Mouse (Mus musculus): Measurements from ENCODE around the gene Slc37a1. TPM values are rescaled to one million over a fixed set of nuclear protein-coding genes. Genes with fewer than 3 reads are reported as not detected.

The Slc37a1 gene
- polyA plus RNA-seq, 1 experiment, result 21.9 TPM

DNA sequence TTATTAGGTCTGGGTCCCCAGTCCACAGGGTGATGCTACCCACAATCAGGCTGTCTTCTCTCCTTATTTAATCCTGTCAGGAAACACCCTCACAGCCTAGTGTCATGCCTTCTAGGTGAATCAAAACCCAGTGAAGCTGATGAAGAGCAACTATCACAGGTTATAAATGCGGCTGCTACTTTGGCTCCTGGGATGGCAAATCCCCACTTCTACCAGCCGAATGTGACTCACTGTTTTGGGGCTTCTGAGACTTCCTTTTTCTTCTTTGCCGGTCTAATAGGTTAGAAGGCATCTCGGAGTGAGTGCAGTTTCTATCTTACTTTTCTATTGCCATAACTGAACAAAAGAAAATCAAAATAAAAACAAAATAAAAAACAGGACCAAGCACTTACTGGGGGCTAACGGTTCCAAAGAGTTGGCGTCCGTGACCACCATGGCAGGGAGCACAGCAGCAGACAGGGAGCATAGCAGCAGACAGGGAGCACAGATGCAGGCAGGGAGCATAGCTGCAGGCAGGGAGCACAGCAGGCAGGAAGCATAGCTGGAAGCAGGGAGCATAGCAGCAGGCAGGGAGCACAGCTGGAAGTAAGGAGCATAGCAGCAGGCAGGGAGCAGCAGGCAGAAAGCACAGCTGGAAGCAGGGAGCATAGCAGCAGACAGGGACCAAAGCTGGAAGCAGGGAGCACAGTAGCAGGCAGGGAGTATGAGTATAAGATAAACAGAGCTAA lies 2.6 kb downstream of the Slc37a1 start:
- H3K4me1 ChIP-seq (ENCODE audit: control insufficient read depth, insufficient read depth, low read length), result peaks cover 6% of the 10 kb centered on the region
- 7% methylated on average over 7 of the region's 7 CpGs for WGBS
- H3K27ac ChIP-seq (ENCODE audit: control insufficient read depth, insufficient read depth, low read depth, low read length, poor library complexity), result peak overlapping the region; percentile 40
- H3K4me3 ChIP-seq (replicated peaks; ENCODE audit: control insufficient read depth, low read depth, low read length), result peak overlapping the region; percentile 27
- no peak for TF ChIP-seq POLR2A (IDR thresholded peaks at IDR 0.05; ENCODE audit: borderline replicate concordance, control insufficient read depth, low read depth, low read length)
- no peak for TF ChIP-seq CTCF (IDR thresholded peaks at IDR 0.05; ENCODE audit: control insufficient read depth, insufficient read depth, low read length)

DNA sequence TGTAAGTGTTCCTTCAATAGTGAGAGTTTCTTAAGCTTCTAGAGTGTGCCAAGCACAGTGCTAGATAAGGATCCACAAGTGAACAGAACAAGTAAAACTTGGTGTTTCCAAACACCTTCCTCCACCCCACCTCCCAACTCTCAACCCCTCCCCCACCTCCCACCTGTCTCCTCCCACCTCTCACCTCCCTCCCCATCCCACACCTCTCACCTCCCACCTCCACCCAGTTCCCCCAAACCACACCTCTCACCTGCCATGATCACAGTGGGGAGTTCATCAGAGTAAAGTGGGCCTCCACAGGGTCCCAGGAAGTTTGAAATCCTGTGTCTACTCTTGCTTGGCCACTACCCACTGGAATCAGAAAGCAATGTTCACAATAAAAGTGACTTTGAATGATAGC lies 3.7 kb downstream of the Slc37a1 start:
- Histone ChIP-seq H3K27ac (ENCODE audit: control insufficient read depth, insufficient read depth, low read depth, low read length, poor library complexity) (peak overlapping the region; percentile 41), H3K4me3 (replicated peaks; ENCODE audit: control insufficient read depth, low read depth, low read length) (no peak overlapping the region), H3K4me1 (ENCODE audit: control insufficient read depth, insufficient read depth, low read length) (peaks cover 6% of the 10 kb centered on the region)
- TF ChIP-seq POLR2A (IDR thresholded peaks at IDR 0.05; ENCODE audit: borderline replicate concordance, control insufficient read depth, low read depth, low read length) (no peak), CTCF (IDR thresholded peaks at IDR 0.05; ENCODE audit: control insufficient read depth, insufficient read depth, low read length) (no peak)

- Histone ChIP-seq H3K4me3 (replicated peaks; ENCODE audit: control insufficient read depth, low read depth, low read length) (no peak overlapping the region), H3K27ac (ENCODE audit: control insufficient read depth, insufficient read depth, low read depth, low read length, poor library complexity) (peak overlapping the region; percentile 63), H3K4me1 (ENCODE audit: control insufficient read depth, insufficient read depth, low read length) (peaks cover 5% of the 10 kb centered on the region)
- no peak for TF ChIP-seq POLR2A (IDR thresholded peaks at IDR 0.05; ENCODE audit: borderline replicate concordance, control insufficient read depth, low read depth, low read length)
- TF ChIP-seq CTCF (IDR thresholded peaks at IDR 0.05; ENCODE audit: control insufficient read depth, insufficient read depth, low read length), result no peak
- WGBS, result 6% methylated on average over 6 of the region's 6 CpGs
Observed at GRCm38 (mm10) chr17:31290859-31291258, 4.3 kb downstream of the Slc37a1 start.

- Histone ChIP-seq H3K4me1 (ENCODE audit: control insufficient read depth, insufficient read depth, low read length) (peaks cover 4% of the 10 kb centered on the region), H3K27ac (ENCODE audit: control insufficient read depth, insufficient read depth, low read depth, low read length, poor library complexity) (peak overlapping the region; percentile 90)
- 39% methylated on average over 15 of the region's 15 CpGs for WGBS
Observed at GRCm38 (mm10) chr17:31294363-31295214, 8.0 kb downstream of the Slc37a1 start.

DNA sequence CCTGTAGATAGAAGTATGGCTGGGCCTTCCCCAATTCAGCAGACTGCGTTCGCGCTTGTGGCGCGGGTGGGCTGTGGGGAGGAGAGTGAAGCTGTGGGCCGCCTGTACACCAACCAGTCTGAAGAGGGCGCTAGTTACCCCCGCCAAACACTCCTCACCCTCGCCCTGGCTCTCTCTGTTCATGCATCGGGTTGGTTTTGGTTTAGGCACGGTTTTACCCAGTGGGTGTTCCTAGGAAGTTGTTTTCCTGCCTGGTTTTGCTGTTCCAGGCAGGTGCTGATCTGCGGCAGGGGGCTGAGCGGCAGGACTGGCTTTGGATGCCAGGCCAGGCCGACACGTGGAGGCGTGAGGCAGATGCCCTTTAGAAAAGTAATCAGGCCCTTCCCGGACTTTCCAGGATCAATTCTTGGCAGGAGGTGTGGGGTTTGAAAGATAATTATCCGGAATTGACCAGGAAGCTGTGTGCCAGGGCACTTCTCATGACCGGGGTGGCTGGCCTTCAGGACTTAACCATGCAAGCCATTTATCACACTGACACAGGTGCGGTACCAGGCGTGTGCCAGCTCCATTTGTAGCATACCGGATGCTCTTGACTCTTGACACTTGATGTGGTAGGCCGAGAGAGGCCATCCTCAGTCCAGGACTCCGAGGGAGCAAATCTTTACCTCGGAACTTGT lies 8.8 kb downstream of the Slc37a1 start:
- Histone ChIP-seq H3K27ac (ENCODE audit: control insufficient read depth, insufficient read depth, low read depth, low read length, poor library complexity) (peak overlapping the region; percentile 90), H3K4me1 (ENCODE audit: control insufficient read depth, insufficient read depth, low read length) (peaks cover 3% of the 10 kb centered on the region), H3K4me3 (replicated peaks; ENCODE audit: control insufficient read depth, low read depth, low read length) (peak overlapping the region; percentile 68)
- 2% methylated on average over 25 of the region's 25 CpGs for WGBS
- TF ChIP-seq CTCF (IDR thresholded peaks at IDR 0.05; ENCODE audit: control insufficient read depth, insufficient read depth, low read length) (peak; percentile 77), POLR2A (IDR thresholded peaks at IDR 0.05; ENCODE audit: borderline replicate concordance, control insufficient read depth, low read depth, low read length) (no peak)

More at GRCm38 (mm10) chr17:31294363-31295214, 8.0 kb downstream of the Slc37a1 start:
- TF ChIP-seq CTCF (IDR thresholded peaks at IDR 0.05; ENCODE audit: control insufficient read depth, insufficient read depth, low read length) (0 out of 2 replicates have a peak, but pooled peaks have one; percentile 17), POLR2A (IDR thresholded peaks at IDR 0.05; ENCODE audit: borderline replicate concordance, control insufficient read depth, low read depth, low read length) (no peak)
- H3K4me3 ChIP-seq (replicated peaks; ENCODE audit: control insufficient read depth, low read depth, low read length), result peak overlapping the region; percentile 68

DNA sequence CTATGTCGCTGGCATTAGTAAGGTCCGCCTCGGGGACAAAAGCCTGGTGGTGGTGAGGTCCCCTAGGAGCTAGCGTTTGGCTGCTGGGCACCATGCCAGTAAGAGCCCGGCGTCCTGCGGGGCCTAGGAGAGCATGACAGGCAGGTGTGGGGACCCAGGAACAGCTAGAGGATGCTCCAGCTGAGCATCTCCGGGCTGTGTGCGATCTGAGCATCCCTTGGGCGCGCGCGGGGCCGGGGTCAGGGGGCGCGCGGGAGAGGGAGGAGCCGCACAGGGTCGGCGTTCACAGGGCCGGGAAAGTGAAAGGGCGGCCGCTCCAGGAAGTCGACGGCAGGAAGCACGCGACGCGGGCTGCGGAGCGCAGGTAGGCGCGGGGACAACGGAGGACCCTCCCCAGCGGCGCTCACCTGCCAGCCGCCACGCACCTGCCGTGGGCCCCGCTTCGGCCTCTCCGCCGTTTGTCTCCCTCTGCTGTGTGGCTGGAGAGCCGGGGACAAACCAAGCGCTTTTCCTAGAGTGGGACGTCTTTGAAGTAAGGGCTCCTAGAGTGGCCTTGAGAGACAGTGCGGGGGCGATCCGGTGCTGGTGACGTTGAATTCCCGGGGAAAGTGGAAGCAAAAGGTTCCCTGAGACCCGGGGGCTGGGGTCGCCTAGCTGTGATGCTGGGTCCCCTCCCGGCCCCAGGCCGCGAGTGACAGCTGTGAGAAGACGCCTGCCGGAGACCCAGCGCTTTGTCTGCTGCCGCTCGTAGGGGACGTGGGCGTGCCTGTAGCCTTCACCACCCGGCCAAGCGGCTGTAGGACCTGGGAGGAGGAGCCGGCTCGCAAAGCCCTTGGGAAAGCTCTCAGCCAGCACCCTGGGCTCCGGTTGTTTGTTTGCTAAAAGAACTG lies 9.5 kb downstream of the Slc37a1 start:
- peaks cover 2% of the 10 kb centered on the region for H3K4me1 ChIP-seq (ENCODE audit: control insufficient read depth, insufficient read depth, low read length)
- H3K27ac ChIP-seq (ENCODE audit: control insufficient read depth, insufficient read depth, low read depth, low read length, poor library complexity), result peak overlapping the region; percentile 90
- WGBS, result 1% methylated on average over 68 of the region's 68 CpGs
- peak overlapping the region; percentile 68 for H3K4me3 ChIP-seq (replicated peaks; ENCODE audit: control insufficient read depth, low read depth, low read length)
- TF ChIP-seq CTCF (IDR thresholded peaks at IDR 0.05; ENCODE audit: control insufficient read depth, insufficient read depth, low read length) (no peak), POLR2A (IDR thresholded peaks at IDR 0.05; ENCODE audit: borderline replicate concordance, control insufficient read depth, low read depth, low read length) (peak; percentile 35; the same call in 1 of the 2 replicates)

DNA sequence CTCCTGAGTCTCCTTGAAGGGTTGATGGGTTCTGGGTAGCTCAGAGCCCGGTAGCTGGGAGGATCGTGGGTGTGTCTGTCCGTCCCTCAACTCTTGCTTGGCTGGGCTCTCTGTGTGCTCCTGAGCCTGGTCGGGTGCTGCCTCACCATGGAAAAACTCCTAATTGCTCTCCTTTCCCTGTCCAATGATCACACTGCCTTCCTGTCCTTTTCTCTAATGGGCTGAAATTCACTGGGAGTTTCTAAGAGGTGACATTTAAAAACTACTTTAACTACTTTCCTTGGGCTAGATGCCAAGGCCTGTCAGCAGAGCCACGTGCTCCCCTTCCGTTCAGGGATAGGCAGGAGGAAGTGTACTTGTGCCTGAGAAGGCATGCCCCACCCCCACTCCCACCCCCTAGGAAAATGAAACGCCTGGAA lies 10.9 kb downstream of the Slc37a1 start:
- Histone ChIP-seq H3K4me3 (replicated peaks; ENCODE audit: control insufficient read depth, low read depth, low read length) (peak overlapping the region; percentile 44), H3K4me1 (ENCODE audit: control insufficient read depth, insufficient read depth, low read length) (peaks cover 2% of the 10 kb centered on the region), H3K27ac (ENCODE audit: control insufficient read depth, insufficient read depth, low read depth, low read length, poor library complexity) (no peak overlapping the region)
- WGBS, result 4% methylated on average over 7 of the region's 7 CpGs
- TF ChIP-seq CTCF (IDR thresholded peaks at IDR 0.05; ENCODE audit: control insufficient read depth, insufficient read depth, low read length) (no peak), POLR2A (IDR thresholded peaks at IDR 0.05; ENCODE audit: borderline replicate concordance, control insufficient read depth, low read depth, low read length) (no peak)

Data from bone marrow, adult 2 months (tissue).